Mouse (Mus musculus): Measurements from ENCODE around the gene Krt1. TPM values are rescaled to one million over a fixed set of nuclear protein-coding genes. Genes with fewer than 3 reads are reported as not detected.

Gene Krt1
- 1.5 and 2.0 TPM in 2 replicates for polyA plus RNA-seq (2016; fragmentation: Nextera tagmentation; extraction: Ambion mirVana)

DNA sequence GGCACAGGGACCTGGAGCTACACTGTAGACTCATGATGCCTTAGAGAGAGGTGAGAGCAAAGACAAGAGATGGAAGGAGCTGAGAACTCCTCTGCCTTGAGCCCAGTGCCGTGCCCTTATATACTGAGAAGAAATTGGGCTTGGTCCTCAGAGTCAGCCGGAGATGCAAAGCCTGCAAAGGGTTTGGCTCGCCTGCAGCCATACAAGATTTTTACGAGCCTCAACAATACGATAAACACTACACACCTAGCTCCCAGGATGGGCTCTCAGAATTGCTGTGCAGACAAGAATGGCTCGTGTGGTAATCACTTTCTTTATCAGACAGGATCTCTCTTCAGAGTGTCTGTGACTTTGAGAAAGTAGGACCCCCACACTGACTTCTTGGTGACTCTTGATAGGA is at the start of gene Krt1:
Krt1 (minus strand) TSS at position 101 of the 400 bp plus-strand sequence.
- 65% methylated on average over 6 of the region's 6 CpGs for whole genome bisulfite sequencing
- no peak within 1 kb of the TSS for H3K4me2 ChIP-seq
- peaks cover 72% of the 10 kb centered on the region for H3K27me3 ChIP-seq
- no peaks in the 10 kb centered on the region for H3K4me1 ChIP-seq (replicated peaks)
- no peak within 1 kb of the TSS for H3K27ac ChIP-seq
- no peaks in the 10 kb centered on the region for H3K9me3 ChIP-seq
- H3K36me3 ChIP-seq, result no peaks in the 10 kb centered on the region
- H3K4me3 ChIP-seq (replicated peaks), result no peak within 1 kb of the TSS
- no peak within 1 kb of the TSS for H3K9ac ChIP-seq (replicated peaks)
- ATAC-seq (ENCODE audit: insufficient number of reproducible peaks, insufficient read depth, low FRiP score, low TSS enrichment, low read depth), result no peak

DNA sequence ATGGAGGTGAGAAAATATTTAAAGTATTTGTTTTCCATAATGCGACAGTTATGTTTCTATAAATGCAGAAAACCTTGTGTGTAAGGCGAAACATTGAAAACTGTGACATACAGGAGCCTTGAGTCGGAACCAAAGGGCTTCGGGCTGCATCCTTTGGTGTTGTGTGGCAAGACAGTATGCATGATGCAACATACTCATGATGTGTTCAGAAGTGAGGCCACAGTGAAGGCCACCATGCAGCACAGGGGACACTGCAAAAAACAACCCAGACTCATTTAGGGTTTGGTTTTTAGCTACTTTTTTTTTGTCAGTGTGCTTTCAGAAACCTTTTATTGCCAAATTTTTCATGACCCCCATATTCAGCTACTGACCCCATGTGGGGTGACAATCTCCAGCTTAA is 44.6 kb upstream of the Krt1 start:
- Histone ChIP-seq H3K36me3 (no peaks in the 10 kb centered on the region), H3K4me2 (no peak overlapping the region), H3K27me3 (no peaks in the 10 kb centered on the region; the same call in none of the 2 replicates), H3K4me3 (replicated peaks) (no peak overlapping the region), H3K9ac (replicated peaks) (no peak overlapping the region), H3K9me3 (no peaks in the 10 kb centered on the region), H3K27ac (no peak overlapping the region), H3K4me1 (replicated peaks) (no peaks in the 10 kb centered on the region)
- no peak for ATAC-seq (ENCODE audit: insufficient number of reproducible peaks, insufficient read depth, low FRiP score, low TSS enrichment, low read depth)
- WGBS, result 90% methylated on average over 4 of the region's 4 CpGs

DNA sequence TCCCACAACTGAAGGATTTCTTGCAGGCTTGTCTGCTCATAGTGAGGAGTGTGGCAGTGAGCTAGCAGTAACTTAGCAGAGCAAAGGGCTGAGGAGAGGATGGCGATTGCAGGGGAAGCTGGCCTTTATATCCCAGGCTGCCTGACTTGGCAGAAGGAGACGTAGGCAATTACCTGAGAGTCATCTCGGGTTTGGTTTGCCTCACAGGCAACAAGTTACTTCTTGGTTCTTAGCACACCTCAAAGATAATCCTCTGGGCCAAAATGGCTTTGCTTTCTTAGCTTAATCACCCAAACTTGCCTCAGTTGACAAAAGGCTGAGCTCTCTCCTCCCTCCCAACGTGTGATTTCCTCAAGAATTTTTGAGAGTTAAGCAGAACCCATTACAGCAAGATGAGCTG is 42.2 kb upstream of the Krt1 start, which contains the start of gene Krt76:
Krt76 (minus strand) TSS at position 101 of the 400 bp plus-strand sequence.
- 45% methylated on average over 4 of the region's 4 CpGs for WGBS

DNA sequence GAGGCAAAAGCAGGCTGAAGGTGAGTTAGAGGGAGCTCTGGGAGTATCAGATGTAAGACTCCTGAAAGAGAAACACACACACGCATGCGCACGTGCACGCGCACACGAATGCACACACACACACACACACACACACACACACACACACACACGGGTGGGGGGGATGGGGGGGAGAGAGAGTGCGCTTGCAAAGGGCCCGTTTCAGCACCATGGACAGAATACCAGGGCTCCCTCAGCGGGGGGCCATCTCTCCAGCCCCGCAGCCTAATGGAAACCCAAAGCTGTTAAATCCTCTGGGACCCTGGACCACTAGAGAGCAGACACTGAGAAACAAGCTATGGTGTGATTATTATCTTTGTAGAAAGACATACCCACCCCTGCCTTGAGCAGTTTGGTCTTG is 29.2 kb upstream of the Krt1 start:
- Histone ChIP-seq H3K4me1 (replicated peaks) (no peaks in the 10 kb centered on the region), H3K27ac (no peak overlapping the region), H3K4me2 (no peak overlapping the region), H3K36me3 (no peaks in the 10 kb centered on the region), H3K9ac (replicated peaks) (no peak overlapping the region), H3K9me3 (no peaks in the 10 kb centered on the region), H3K4me3 (replicated peaks) (no peak overlapping the region), H3K27me3 (peaks cover 11% of the 10 kb centered on the region; the same call in 1 of the 2 replicates)
- WGBS, result 6% methylated on average over 4 of the region's 11 CpGs
- ATAC-seq (ENCODE audit: insufficient number of reproducible peaks, insufficient read depth, low FRiP score, low TSS enrichment, low read depth), result no peak

More for the DNA sequence above, 42.2 kb upstream of the Krt1 start, which contains the start of gene Krt76:
- H3K4me2 ChIP-seq, result no peak within 1 kb of the TSS
- H3K9ac ChIP-seq (replicated peaks), result no peak within 1 kb of the TSS
- H3K27ac ChIP-seq, result no peak within 1 kb of the TSS
- H3K27me3 ChIP-seq, result peaks cover 6% of the 10 kb centered on the region
- ATAC-seq (ENCODE audit: insufficient number of reproducible peaks, insufficient read depth, low FRiP score, low TSS enrichment, low read depth), result no peak
- no peaks in the 10 kb centered on the region for H3K36me3 ChIP-seq
- no peaks in the 10 kb centered on the region for H3K9me3 ChIP-seq
- no peaks in the 10 kb centered on the region for H3K4me1 ChIP-seq (replicated peaks)
- H3K4me3 ChIP-seq (replicated peaks), result no peak within 1 kb of the TSS

DNA sequence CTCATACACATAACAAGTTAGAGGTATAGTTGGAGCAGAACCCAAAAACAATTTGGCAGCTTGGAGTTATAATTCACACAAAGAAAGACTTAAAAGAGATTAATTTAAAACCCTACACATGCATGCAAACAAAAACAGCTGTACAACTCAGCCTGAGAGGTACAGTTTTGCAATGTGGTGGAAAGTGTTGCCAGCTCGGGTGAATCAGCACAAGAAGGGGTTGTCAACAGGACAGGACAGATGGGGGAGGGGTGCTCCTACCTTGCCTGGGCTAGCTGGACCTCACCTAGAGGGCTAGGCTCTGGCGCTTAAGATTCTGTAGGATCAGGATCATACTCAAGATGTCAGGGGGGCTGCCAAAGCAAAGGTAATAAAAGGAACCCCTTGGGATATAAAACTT is 27.4 kb upstream of the Krt1 start:
- Histone ChIP-seq H3K4me1 (replicated peaks) (no peaks in the 10 kb centered on the region), H3K4me2 (no peak overlapping the region), H3K9me3 (no peaks in the 10 kb centered on the region), H3K4me3 (replicated peaks) (no peak overlapping the region), H3K36me3 (no peaks in the 10 kb centered on the region), H3K9ac (replicated peaks) (no peak overlapping the region), H3K27ac (no peak overlapping the region), H3K27me3 (peaks cover 6% of the 10 kb centered on the region; the same call in 1 of the 2 replicates)
- ATAC-seq (ENCODE audit: insufficient number of reproducible peaks, insufficient read depth, low FRiP score, low TSS enrichment, low read depth), result no peak
- WGBS, result 43% methylated on average over 2 of the region's 2 CpGs

DNA sequence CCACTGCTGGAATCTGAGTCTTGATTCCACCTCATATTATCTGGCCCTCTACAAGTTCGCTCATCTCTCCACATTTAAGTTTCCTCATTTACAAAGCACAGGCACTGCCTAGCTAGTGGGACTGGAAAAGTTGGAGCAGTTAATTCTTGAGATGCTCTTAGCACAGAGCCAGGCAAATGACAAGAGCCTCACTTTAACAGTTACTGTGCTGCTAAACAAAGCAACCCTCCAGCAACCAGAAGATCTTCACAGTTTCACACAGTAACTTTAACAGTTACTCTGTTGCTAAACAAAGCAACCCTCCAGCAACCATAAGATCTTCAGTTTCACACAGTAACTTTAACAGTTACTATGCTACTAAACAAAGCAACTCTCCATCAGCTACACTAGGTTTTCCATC is 23.8 kb upstream of the Krt1 start:
- Histone ChIP-seq H3K36me3 (no peaks in the 10 kb centered on the region), H3K27me3 (peaks cover 19% of the 10 kb centered on the region), H3K4me1 (replicated peaks) (no peaks in the 10 kb centered on the region), H3K27ac (no peak overlapping the region), H3K9me3 (no peaks in the 10 kb centered on the region), H3K4me2 (no peak overlapping the region), H3K9ac (replicated peaks) (no peak overlapping the region), H3K4me3 (replicated peaks) (no peak overlapping the region)
- no peak for ATAC-seq (ENCODE audit: insufficient number of reproducible peaks, insufficient read depth, low FRiP score, low TSS enrichment, low read depth)
- WGBS, result 82% methylated on average over 1 of the region's 1 CpGs

DNA sequence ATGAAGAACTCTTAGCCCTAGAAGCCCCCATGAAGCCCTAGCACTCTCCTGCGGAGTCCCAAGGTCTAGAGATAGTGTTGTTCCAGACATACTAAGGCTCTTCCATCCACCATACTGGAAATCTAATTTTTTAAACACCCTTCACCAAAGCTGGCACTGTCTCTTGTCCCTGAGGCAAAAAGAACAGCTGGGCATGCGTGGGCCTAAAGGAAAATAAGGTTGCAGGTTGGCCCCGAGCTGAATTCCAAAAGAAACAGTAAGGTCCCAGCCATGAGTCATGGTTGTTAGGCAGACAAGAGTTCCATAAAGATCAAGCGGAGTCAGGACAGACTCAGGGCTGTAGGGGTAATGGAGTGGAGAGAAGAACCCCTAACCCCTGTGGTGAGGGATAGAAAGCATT is 22.6 kb upstream of the Krt1 start:
- H3K27me3 ChIP-seq, result peaks cover 28% of the 10 kb centered on the region
- no peaks in the 10 kb centered on the region for H3K9me3 ChIP-seq
- H3K9ac ChIP-seq (replicated peaks), result no peak overlapping the region
- no peak overlapping the region for H3K27ac ChIP-seq
- H3K4me3 ChIP-seq (replicated peaks), result no peak overlapping the region
- no peak overlapping the region for H3K4me2 ChIP-seq
- 73% methylated on average over 4 of the region's 4 CpGs for WGBS
- no peak for ATAC-seq (ENCODE audit: insufficient number of reproducible peaks, insufficient read depth, low FRiP score, low TSS enrichment, low read depth)
- H3K36me3 ChIP-seq, result no peaks in the 10 kb centered on the region
- no peaks in the 10 kb centered on the region for H3K4me1 ChIP-seq (replicated peaks)

DNA sequence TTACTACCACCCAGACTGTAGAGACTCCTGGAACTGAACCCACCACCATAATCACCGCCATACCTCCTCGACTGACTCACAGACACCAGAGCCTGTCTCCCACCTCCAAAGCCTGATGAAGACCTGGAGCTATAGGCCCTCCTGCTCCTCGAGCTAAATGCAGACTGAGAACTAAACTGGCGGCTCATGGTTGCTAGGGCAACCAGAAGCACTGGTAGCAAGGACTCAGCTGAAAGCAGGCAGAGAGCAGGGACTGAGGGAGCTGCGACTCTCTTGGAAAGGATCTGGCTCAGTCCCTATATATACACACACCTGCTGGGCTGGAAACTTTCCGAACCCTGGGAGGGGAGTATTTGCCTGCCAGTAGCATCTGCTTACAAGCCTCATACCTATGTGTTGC is 18.8 kb upstream of the Krt1 start, which contains the start of gene Krt77:
Krt77 (minus strand) TSS at position 275 of the 400 bp plus-strand sequence.
- peaks cover 42% of the 10 kb centered on the region for H3K27me3 ChIP-seq
- no peak within 1 kb of the TSS for H3K27ac ChIP-seq
- no peak within 1 kb of the TSS for H3K4me3 ChIP-seq (replicated peaks)
- no peak within 1 kb of the TSS for H3K4me2 ChIP-seq
- H3K36me3 ChIP-seq, result no peaks in the 10 kb centered on the region
- no peaks in the 10 kb centered on the region for H3K4me1 ChIP-seq (replicated peaks)
- WGBS, result 39% methylated on average over 6 of the region's 6 CpGs
- no peak within 1 kb of the TSS for H3K9ac ChIP-seq (replicated peaks)
- no peak for ATAC-seq (ENCODE audit: insufficient number of reproducible peaks, insufficient read depth, low FRiP score, low TSS enrichment, low read depth)
- H3K9me3 ChIP-seq, result no peaks in the 10 kb centered on the region

DNA sequence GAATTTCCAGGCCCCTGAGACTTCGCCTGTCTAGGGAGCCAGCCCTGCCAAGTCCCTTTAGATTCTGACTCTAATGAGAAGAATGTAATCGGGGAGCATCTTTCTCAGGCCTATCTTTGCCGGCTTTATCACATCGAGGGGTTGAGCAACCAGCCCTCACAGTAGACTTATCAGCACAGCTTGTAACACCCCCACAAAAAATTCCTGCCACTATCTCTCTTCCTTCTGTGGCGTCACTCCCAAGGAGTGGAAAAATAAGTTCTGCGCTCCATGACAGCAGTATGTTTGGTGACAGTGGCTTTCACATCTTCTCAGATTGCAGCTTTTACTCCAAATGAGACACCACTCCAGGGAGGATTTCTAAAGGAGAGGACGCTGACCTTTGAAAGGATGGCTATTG is 16.2 kb upstream of the Krt1 start:
- 82% methylated on average over 7 of the region's 7 CpGs for WGBS
- H3K27ac ChIP-seq, result no peak overlapping the region
- no peaks in the 10 kb centered on the region for H3K9me3 ChIP-seq
- H3K27me3 ChIP-seq, result peaks cover 49% of the 10 kb centered on the region
- no peak for ATAC-seq (ENCODE audit: insufficient number of reproducible peaks, insufficient read depth, low FRiP score, low TSS enrichment, low read depth)
- H3K4me3 ChIP-seq (replicated peaks), result no peak overlapping the region
- H3K4me2 ChIP-seq, result no peak overlapping the region
- H3K36me3 ChIP-seq, result no peaks in the 10 kb centered on the region
- no peak overlapping the region for H3K9ac ChIP-seq (replicated peaks)
- no peaks in the 10 kb centered on the region for H3K4me1 ChIP-seq (replicated peaks)

DNA sequence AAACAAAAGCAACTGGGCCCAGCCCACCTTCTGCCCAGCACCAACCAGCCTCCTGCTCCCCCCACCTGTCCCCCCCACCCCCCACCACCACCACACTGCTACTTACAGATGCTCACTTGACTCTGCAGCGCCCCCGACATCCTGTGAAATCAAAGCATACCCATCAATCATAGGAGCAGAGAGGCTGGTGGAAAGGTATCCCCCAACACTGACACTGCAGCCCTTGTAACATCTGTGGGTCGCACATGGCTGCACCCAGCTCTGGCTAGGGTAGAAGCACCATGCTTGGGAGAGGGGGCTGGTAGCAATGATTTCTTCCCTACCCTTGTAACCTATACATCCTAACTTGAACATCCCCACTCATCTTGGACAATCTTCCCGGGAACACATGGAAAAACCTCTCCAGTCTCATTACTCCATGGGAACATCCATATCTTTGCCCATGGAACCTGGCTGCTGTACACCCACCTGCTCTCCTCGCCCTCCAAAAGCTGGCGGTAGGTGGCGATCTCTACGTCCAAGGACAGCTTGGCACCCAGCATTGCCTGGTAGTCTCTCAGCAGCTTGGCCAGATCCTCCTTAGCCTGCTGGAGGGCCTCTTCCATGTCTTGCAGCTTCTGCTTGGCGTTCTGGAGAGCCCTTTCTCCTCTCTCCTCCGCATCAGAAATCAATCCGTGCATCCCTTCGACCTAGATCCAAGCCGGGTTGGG is 10.0 kb upstream of the Krt1 start:
- H3K27me3 ChIP-seq, result peaks cover 84% of the 10 kb centered on the region
- 48% methylated on average over 13 of the region's 13 CpGs for WGBS
- no peak overlapping the region for H3K27ac ChIP-seq
- ATAC-seq (ENCODE audit: insufficient number of reproducible peaks, insufficient read depth, low FRiP score, low TSS enrichment, low read depth), result no peak
- no peaks in the 10 kb centered on the region for H3K36me3 ChIP-seq
- H3K4me3 ChIP-seq (replicated peaks), result no peak overlapping the region; the same call in 1 of the 2 replicates
- H3K4me2 ChIP-seq, result peak overlapping the region; percentile 77
- H3K4me1 ChIP-seq (replicated peaks), result peaks cover 11% of the 10 kb centered on the region
- no peaks in the 10 kb centered on the region for H3K9me3 ChIP-seq
- no peak overlapping the region for H3K9ac ChIP-seq (replicated peaks)

DNA sequence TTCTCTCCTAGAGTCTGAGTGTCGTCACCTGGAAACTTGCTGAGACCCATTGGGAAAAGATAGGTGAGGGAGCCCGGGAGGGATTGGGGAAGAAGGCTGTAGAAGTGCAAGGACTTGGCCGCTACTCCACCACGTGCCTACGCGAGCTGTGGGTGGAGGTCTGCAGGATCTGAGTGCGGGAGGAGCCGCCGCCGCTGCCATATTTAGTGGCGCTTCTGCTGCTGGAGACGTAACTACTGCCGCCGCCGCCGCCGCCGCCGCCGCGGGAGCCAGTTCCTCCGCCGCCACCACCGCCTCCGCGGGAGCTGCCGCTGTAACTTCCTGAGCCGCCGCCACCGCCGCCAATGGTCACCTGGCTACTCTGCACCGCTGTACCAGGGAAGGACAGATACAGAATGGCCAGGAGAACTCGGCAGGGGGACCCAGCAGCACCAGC is 9.2 kb upstream of the Krt1 start:
- Histone ChIP-seq H3K4me3 (replicated peaks) (peak overlapping the region; percentile 45), H3K27me3 (peaks cover 84% of the 10 kb centered on the region), H3K4me2 (peak overlapping the region; percentile 77), H3K27ac (no peak overlapping the region), H3K9ac (replicated peaks) (peak overlapping the region; percentile 47), H3K9me3 (no peaks in the 10 kb centered on the region), H3K4me1 (replicated peaks) (peaks cover 11% of the 10 kb centered on the region), H3K36me3 (no peaks in the 10 kb centered on the region)
- no peak for ATAC-seq (ENCODE audit: insufficient number of reproducible peaks, insufficient read depth, low FRiP score, low TSS enrichment, low read depth)
- under 1% methylated on average over 33 of the region's 33 CpGs for WGBS

Data from limb, embryonic 12.5 days (tissue).